Mouse (Mus musculus): Measurements from ENCODE around the gene Msx2.

The Msx2 gene

DNA sequence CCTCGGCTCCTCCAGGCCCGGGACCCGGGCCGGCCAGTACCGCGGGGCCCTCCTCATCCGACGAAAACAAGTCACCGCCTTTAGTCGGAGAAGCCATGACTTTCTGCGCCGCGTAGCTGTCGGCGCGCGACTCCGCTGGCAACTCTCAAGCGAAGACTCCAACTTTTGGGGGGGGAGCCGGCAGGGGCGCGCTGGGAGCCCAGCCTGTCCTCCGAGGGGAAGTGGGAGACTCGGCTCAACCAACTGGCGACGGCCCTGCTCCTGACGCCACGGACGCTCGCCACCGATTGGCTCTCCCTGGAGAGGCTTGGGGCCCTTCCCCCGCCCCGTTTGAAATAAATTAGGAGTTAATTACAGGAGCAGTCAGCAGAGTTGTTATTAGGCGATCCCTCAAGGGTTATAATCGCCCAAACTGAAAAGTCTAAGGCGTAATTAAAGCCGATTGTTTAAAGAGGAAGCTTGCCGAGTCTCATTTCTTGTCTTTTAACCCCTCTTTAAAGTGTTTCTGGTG lies at the start of gene Msx2:
TSS of gene Msx2 (minus strand) at position 461 of the 511 bp plus-strand sequence.
- WGBS: 1% methylated on average over 38 of the region's 38 CpGs

DNA sequence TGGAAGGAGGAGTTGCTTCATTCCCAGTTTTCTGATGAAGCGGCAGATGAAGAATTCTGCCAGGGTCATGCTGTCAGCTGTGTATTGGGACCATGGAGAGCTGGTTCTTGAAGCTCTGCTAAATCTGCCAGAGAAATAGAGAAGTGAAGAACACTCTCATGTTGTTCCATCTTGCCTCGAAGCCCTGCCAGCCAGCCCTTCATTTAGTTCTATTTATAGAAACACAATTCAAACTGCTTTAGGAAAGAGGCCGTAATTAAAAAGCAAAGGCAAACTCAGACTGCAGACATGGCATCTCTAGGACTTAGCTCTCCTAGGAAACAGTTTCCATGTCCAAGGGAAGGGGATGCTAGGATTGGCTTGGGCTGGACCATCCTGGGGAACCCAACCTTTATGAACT lies 48.6 kb upstream of the Msx2 start:
- 33% methylated on average over 3 of the region's 3 CpGs for WGBS

DNA sequence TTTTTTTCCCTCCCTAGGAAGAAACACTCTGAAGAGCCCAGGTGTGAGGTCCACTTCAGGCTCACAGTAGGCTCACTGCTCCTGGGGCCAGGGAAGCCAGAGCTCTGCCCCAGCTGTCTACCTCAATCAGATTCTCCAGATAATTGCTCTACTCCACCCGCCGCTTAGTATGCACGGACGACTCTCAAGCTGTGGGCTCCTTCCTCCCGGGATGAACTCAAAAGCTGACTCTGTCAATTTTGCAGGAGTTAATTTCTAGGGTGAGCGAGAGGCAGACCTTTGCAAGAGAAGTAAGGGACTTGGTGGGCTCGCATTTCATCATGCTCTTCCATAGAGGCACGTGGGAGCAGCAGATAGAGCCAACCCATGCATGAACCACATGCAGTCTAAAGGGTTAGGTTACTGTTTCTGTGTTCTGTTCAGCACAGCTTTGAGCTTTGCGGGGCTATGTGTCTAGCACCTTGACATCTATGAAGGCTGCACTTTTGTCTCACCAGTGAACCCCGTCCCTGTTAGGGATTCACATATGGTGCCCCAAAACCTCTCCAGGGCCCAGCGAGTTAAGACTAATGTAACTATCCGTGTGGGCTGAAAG lies 47.6 kb upstream of the Msx2 start:
- WGBS: 67% methylated on average over 12 of the region's 12 CpGs

DNA sequence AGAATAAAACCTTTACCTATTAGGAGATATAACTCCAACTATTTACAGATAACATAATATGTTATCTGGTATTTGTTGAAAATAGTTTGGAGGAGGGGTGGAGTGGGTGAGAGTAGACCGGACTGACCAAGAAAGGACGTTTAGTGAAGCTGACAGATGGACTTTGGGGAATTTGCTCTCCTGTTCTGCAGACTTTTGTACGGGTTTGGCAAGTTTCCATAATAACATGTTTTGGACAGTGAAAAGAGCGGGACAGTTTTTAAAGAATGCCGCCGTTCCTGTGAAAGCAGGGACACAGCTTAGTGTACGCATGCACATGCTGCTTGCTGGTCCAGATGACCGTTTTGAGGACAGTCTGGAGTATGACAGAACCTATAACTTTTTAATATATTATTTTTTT lies 46.9 kb upstream of the Msx2 start:
- WGBS: 60% methylated on average over 8 of the region's 8 CpGs

DNA sequence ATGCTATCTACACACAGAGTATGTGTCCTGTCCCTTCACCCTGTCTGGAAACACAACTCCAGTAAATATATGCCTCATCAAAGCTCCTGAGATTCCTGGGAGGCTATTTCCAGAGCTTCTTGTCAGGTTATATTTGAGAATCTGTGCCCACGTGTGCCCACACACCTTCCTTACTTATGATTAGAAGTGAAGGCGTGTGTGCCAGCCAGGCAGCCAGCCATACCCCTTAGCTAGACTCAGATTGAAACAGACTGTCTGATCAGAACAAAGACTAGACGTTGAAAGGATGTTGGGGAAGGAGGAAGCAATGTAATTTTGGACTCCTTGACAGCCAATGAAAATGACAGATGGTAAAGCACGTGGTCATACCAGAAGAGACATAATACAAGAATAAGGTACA lies 45.4 kb upstream of the Msx2 start:
- 36% methylated on average over 4 of the region's 4 CpGs for WGBS

DNA sequence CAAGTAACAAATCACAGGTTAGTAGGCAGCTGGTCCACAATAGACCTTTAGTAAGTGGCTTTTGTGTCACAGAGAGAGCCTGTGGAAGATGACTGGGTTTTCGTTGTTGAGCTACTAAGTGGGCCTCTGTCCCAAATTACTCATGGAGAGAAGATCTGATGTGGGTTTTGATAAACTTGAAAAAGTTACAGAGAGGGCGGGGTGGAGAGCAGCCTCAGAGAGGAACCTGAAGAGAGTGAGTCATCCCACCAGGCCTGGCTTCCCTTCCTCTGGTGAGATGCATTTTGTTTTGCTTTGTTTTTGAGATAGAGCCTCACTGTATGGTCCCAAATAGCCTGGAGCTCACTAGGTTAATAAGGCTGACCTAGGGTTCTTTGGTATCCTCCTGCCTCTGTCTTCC lies 38.5 kb upstream of the Msx2 start:
- WGBS: 70% methylated on average over 2 of the region's 2 CpGs

DNA sequence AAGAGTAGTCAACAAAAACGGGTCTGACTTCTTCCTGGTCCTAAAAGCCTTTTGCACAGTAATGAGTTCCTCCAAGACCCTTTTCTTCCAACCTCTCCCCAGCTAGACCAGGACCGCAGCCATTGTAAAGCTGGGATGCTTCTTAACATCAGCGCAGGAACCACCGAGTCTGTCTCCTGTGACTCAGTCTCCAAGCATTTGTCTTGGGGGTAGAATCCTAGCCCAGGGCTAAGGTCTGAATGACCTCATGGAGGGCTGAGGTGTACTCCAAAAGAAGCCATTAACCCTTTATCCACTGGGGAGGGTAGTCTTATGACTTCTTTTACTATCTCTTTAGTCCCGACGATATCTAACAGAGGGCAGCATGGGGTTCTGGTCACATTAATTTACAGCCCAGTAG lies 29.5 kb upstream of the Msx2 start:
- WGBS: 71% methylated on average over 6 of the region's 6 CpGs

DNA sequence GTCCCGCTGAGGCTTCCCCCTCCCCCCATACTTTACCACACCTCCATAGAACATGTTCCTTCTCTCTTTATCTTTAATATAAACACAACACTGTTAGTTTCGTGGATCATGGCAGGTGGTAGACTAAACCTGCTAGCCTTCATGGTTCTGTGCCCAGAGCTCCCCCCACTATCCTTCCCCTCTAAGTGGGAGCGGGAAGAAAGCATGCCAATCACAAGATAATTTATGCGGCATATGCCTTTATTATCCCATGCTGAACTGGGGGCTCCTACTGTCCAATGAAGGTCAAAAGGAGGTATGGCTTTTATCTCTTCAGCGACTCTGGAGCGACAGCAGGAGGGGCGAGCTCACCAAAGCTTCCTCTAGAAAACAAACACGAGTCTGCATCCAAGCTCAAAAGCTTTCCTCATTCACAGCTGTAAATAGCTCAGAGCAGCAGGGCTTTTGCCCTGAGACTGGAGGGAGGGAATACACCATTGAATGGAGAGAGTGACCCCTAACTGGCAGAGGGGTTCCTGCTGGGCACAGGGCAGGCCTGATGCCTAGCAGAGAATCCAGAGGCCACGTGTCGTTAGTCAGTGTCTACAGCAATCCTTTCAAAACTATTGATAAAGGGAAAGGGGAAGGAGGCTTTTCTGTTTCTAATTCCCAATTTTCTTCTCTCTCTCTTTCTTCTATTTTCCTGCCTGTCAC lies 28.8 kb upstream of the Msx2 start:
- WGBS: 34% methylated on average over 10 of the region's 10 CpGs

DNA sequence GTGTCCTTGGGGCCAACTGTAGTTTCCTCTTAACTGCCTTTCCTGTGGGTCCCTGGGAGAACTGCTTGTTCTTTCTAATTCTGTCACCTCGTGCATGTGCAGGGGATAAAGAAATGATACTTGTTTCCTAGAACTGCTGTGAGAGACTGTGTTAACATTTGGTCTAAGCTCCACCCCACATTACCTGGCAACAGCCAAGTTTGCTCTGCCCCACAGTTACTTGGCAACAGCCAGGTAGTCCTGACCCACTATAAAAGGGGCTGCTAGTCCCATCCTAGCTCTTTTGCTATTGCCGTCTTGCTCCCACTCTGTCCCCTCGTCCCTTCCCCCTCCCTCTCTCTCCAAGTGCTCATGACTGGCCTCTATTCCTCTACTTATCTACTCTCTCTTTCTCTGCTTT lies 28.2 kb upstream of the Msx2 start:
- 46% methylated on average over 3 of the region's 3 CpGs for WGBS

DNA sequence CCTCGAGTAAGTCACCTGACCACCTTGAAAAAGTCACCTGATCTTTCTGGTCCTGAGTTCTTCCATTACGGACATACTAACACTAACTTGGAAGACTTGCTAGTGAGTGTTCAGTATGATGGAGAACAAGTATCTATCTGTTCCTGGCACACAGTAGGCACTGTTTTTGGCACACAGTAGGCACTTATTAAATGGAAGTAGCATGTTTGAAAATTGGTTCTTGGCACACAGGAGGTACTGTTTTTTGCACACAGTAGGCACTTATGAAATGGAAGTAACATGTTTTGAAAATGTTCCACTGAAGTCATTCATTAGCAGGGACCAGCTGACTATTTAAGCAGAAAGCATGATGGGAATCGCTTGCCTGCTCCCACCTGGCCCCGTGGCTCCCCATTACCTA lies 13.6 kb upstream of the Msx2 start:
- WGBS: 63% methylated on average over 4 of the region's 4 CpGs

DNA sequence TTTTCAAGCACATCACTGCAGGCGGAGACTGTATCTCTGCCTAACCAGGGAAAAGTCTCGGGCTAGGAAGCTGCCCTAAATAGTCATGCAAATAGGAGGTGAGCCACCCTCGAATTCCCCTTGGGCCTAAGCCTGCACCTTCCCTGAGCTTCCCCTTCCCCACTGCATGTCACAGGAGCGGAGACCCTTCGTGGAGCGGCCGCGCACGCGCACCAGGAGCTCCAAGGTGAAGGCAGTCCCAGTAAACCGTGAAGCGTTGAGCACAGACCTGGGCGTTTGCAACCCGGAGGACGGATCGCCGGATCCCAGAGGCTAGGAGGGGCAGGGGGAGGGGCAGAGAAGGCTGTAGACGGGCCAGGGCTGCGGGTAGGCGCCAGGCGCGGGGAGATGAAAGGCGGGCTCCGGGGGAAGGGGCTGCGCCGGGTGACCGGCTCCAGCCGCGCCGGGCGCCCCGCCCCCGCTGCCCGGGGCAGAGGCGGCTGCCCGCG lies 2.9 kb upstream of the Msx2 start:
- 2% methylated on average over 37 of the region's 37 CpGs for WGBS

DNA sequence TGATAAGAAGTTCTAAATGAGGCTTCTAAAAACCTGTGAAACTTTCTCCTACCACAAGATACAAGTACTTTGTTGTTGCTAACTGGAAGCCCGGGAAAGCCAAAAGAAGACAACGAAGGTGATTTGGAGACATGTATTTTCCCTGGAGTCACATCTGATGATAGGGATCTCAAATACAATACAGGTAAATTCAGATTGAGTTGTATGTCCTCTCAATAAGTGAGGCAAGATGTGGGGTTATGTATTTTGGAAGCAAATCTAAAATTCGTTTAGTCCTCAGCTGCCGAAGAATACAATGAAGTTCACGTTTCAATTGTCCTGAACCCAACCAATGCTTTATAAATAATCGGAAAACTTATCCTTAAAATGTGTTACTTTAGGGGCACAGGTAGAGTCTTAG lies 1.6 kb upstream of the Msx2 start:
- 22% methylated on average over 6 of the region's 6 CpGs for WGBS

DNA sequence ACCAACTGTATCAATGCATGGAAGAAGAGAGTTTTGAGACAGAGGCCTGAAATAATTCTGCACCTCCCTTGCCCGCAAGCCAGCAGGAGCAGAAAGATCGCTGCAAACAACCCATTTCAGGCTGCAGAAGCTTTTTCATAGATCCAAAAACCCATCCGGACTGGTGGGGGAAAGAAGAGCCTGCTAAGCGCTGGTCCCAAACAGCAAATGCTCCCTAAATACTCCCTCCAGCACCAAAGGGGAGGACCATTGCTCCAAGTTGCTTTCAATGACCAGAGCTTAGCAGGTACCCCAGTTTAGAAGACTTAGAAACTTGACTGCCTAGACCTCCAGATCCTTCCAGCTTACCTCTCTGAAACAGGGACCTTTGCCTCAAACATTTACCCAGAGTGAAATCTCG lies 1.1 kb upstream of the Msx2 start:
- WGBS: 31% methylated on average over 5 of the region's 5 CpGs

DNA sequence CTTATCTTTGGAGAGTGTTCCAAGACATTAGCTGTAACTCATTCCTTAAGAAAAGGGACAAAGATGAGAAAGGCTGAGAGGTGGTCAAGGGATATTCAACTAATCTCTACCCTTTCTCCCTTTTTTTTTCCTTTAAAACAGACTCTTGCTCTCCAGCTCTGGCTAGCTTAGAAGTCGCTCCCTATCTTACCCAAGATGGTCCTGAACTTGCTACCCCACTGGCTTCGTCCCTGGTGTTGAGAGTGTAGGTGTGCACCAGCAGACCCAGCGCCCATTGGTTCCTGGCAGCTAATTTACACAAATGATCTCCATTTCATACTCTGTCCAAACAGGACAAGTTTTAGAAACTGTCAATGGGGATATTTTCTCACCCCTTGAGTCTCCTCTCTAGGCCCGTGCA lies 417 bp upstream of the Msx2 start:
- 27% methylated on average over 4 of the region's 4 CpGs for WGBS

DNA sequence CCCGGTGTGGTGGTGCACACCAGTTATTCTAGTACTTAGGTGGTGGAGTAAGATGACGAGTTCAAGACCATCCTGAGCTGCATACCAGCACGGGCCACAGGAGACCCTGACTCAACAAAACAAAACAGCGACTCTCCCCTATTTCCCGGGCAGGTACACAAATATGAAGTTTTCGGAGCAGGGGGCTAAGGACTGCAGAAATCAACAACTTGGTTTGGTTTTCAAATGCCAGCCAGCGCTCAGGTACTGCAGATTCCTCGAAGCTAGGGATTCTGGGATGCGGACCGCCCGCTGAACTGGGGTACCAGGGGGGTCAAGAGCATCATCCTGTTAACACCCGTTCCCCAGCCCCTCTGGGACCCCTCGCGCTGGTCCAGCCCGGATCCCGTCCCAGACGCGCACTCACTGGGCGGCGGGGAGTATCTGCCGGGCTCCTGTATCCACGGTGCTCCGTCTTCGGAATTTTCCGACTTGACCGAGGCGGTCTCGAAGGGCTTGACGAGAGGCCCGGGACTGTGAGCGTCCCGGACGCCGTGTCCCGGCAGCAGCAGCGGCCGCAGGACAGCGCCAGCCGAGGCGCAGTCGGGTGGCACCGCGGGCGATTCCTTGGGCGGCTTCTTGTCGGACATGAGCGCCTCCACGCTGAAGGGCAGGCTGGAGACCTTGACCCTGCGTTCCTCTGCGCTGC lies 804 bp downstream of the Msx2 start:
- WGBS: 2% methylated on average over 50 of the region's 50 CpGs

DNA sequence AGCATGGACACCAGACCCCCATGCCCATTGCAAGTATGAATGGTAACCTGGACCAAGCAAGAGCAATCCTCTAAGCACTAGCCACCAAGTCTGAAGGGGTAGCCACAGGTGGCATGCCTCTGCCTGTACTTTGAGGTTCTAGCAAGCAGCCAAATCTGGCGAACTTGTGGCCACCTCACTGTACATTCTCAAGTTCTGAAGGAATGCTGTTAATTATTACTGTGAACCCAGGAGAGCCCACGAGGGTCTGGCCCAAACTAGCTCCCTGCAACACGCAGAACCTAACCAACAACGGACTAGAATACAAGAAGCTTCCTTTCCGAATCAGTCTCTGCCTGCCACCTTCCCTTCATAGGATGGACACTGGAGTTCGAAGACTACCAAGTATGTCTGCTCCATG lies 1.5 kb downstream of the Msx2 start:
- whole genome bisulfite sequencing: 32% methylated on average over 6 of the region's 6 CpGs

DNA sequence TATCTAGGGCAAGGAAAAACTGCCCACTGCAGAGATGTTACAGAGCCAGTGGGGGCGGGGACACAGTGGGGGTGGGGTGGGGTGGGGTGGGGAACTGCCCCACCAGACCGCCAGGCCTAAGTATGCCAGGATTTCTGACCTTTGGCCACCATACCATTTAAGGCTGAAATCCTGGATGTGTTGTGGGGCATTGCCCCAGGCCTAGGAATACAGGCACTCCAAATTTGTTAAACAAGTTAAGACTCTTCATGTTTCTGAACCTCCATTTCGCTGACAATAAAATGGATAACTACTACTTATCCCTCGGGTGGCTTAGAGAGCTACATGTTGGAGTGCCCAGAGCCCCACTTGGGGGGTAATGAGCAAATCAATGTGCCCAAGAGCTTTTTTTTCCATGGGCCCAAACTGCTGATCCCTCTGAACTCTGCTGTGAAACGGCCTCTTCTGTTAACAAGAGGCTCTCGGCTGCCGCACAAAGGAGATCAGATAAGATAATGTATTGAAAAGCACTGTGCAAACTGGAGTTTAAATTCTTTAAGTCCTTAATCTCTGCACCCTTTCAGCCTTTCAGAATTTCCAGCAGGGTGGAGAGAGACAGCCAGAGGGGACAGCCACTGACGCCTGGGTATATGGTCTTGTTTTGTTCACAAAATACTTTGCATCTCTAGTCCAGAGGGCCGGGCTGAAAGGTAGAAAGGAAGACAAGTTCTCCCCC lies 2.3 kb downstream of the Msx2 start:
- WGBS: 48% methylated on average over 9 of the region's 9 CpGs

DNA sequence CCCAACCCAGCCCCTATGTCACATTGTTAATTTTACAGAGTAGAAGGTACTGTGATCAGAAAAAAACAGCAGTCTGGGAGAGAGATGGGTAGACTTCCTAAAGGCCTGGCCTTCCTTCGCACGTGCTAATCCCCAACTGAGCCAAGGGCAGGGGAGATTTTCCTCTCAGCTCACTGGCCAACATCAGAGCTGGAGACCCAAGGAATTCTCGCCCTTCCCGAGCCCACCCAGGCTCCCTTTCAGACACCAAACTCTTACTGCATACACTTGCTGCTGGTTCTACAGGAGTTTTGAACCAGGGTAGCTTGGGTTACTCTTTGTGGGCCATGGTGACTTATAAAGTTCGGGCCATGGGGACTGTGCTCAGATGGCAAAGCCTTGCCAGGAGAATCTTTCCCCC lies 3.1 kb downstream of the Msx2 start:
- WGBS: 70% methylated on average over 5 of the region's 5 CpGs

DNA sequence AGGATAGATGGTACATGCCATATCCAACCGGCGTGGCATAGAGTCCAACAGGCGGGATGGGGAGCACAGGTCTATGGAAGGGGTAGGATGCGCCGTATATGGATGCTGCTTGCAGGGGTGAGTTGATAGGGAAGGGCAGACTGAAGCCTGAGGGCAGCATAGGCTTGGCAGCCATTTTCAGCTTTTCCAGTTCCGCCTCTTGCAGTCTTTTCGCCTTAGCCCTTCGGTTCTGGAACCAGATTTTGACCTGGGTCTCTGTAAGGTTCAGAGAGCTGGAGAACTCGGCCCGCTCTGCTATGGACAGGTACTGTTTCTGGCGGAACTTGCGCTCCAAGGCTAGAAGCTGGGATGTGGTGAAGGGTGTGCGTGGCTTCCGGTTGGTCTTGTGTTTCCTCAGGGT lies 4.7 kb downstream of the Msx2 start:
- WGBS: 42% methylated on average over 14 of the region's 14 CpGs

DNA sequence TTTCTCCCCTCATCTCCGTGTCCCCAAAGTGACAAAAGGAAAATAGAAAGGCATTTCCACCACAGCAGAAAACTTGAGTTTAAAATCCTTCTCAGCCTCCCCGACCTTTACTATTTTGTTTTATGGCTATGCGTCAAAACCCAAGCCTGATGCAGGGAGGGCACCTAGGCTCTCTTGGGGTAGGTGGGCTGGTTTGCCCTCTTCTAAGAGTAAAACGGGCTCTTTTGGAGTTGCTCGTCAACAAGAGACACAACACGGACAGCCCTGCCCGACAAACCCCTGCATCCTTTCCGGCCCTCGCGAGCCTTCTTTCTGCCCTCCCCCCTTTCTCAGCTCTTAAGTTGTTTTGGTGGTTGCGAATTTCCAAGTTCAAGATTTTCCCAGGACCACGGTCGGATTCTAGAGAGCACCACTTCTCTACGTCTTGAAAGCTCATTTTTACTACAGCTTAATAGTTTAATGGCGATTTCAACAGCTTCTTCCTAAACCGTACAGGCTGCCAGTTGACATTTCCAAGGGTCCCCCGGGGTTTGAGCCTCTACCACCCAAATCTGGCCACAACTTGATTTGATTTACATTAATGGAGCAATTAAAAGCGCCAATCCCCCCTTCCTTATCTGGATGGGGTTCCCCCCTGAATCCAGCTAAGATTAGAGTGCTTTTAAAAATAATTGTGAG lies 6.5 kb downstream of the Msx2 start:
- 9% methylated on average over 18 of the region's 18 CpGs for WGBS

DNA sequence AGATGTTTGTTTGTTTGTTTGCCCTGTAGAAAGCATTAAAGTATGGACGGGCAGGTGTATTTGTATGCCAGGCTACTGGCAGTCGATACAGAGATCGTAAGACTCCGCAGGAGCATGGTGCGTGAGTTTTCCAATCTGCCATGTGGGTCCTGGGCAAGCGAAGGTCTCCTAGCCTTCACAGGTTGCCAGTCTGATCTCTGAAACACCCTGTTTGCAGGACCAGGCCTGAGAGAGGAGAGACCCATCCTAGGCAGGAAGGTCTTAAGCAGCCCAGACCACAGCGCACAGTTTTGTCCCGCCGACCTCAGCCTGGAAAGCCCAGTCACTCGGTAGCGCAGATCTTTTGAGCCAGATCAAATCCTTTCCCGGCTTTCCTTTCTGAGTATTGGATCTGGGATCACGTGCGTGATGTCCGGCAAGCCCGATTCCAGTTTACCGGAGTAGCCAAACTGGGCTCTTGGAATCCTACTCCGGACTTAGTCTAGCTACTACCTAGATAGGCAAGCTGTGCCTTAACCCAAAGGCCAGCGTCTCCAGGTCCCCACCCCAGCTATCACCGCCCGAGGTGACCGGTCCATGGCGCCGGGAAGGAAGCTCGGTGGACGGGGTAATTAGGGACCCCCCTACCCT lies 7.6 kb downstream of the Msx2 start:
- WGBS: 7% methylated on average over 26 of the region's 26 CpGs
